Mouse (Mus musculus): Measurements from ENCODE around the gene Myom1.

- no peak for TF ChIP-seq CTCF (IDR thresholded peaks at IDR 0.05)
- peak; percentile 71 for TF ChIP-seq EP300 (IDR thresholded peaks at IDR 0.05)
These were observed 91.4 kb downstream of the Myom1 start for GRCm38 (mm10) chr17:71093793-71094192.
